Mouse (Mus musculus): ENCODE measurements around the gene Wdfy1. TPM values are rescaled to one million over a fixed set of nuclear protein-coding genes. Genes with fewer than 3 reads are reported as not detected.

Gene Wdfy1
- polyA plus RNA-seq, 1 experiment from 2014 or later = 54.7 TPM

GRCm38 (mm10) chr1:79742949-79743348 lies 33.0 kb downstream of the Wdfy1 start:
- Histone ChIP-seq H3K27me3 (ENCODE audit: control insufficient read depth, insufficient read depth, low read length) (no peaks in the 10 kb centered on the region), H3K4me3 (ENCODE audit: low read depth, low read length) (no peak overlapping the region), H3K4me1 (ENCODE audit: control insufficient read depth, insufficient read depth, low read length) (no peaks in the 10 kb centered on the region), H3K9ac (ENCODE audit: low read length) (no peak overlapping the region), H3K4me2 (ENCODE audit: low read depth) (no peak overlapping the region), H3K27ac (ENCODE audit: low read depth, low read length) (no peak overlapping the region), H3K9me3 (ENCODE audit: control insufficient read depth, low read length) (no peaks in the 10 kb centered on the region), H3K36me3 (ENCODE audit: control insufficient read depth, insufficient read depth, low read length) (no peaks in the 10 kb centered on the region)
- DNase-seq (ENCODE audit: low spot score) (no peak), ATAC-seq (ENCODE audit: insufficient read depth, low FRiP score, low TSS enrichment) (no peak)
- WGBS = 92% methylated on average over 7 of the region's 7 CpGs

- Histone ChIP-seq H3K9ac (ENCODE audit: low read length) (no peak overlapping the region), H3K27ac (ENCODE audit: low read depth, low read length) (no peak overlapping the region), H3K4me1 (ENCODE audit: control insufficient read depth, insufficient read depth, low read length) (no peaks in the 10 kb centered on the region), H3K36me3 (ENCODE audit: control insufficient read depth, insufficient read depth, low read length) (no peaks in the 10 kb centered on the region), H3K4me3 (ENCODE audit: low read depth, low read length) (no peak overlapping the region), H3K4me2 (ENCODE audit: low read depth) (no peak overlapping the region), H3K27me3 (ENCODE audit: control insufficient read depth, insufficient read depth, low read length) (no peaks in the 10 kb centered on the region), H3K9me3 (ENCODE audit: control insufficient read depth, low read length) (no peaks in the 10 kb centered on the region)
- 75% methylated on average over 4 of the region's 4 CpGs for WGBS
- ATAC-seq (ENCODE audit: insufficient read depth, low FRiP score, low TSS enrichment) (no peak), DNase-seq (ENCODE audit: low spot score) (no peak)
These were observed 34.9 kb downstream of the Wdfy1 start for GRCm38 (mm10) chr1:79741002-79741401.

GRCm38 (mm10) chr1:79739726-79740125 lies 36.2 kb downstream of the Wdfy1 start:
- H3K36me3 ChIP-seq (ENCODE audit: control insufficient read depth, insufficient read depth, low read length) = no peaks in the 10 kb centered on the region
- DNase-seq (ENCODE audit: low spot score) = no peak
- no peaks in the 10 kb centered on the region for H3K27me3 ChIP-seq (ENCODE audit: control insufficient read depth, insufficient read depth, low read length)
- WGBS = 90% methylated on average over 2 of the region's 2 CpGs
- no peak for ATAC-seq (ENCODE audit: insufficient read depth, low FRiP score, low TSS enrichment)
- H3K27ac ChIP-seq (ENCODE audit: low read depth, low read length) = no peak overlapping the region
- no peak overlapping the region for H3K4me3 ChIP-seq (ENCODE audit: low read depth, low read length)
- H3K9ac ChIP-seq (ENCODE audit: low read length) = no peak overlapping the region
- no peaks in the 10 kb centered on the region for H3K9me3 ChIP-seq (ENCODE audit: control insufficient read depth, low read length)
- H3K4me1 ChIP-seq (ENCODE audit: control insufficient read depth, insufficient read depth, low read length) = no peaks in the 10 kb centered on the region
- H3K4me2 ChIP-seq (ENCODE audit: low read depth) = no peak overlapping the region

- ATAC-seq (ENCODE audit: insufficient read depth, low FRiP score, low TSS enrichment) (no peak), DNase-seq (ENCODE audit: low spot score) (no peak)
- no peak overlapping the region for H3K9ac ChIP-seq (ENCODE audit: low read length)
- H3K36me3 ChIP-seq (ENCODE audit: control insufficient read depth, insufficient read depth, low read length) = no peaks in the 10 kb centered on the region
- no peaks in the 10 kb centered on the region for H3K27me3 ChIP-seq (ENCODE audit: control insufficient read depth, insufficient read depth, low read length)
- no peaks in the 10 kb centered on the region for H3K9me3 ChIP-seq (ENCODE audit: control insufficient read depth, low read length)
- no peak overlapping the region for H3K4me2 ChIP-seq (ENCODE audit: low read depth)
- no peak overlapping the region for H3K27ac ChIP-seq (ENCODE audit: low read depth, low read length)
- WGBS = 97% methylated on average over 3 of the region's 3 CpGs
- no peaks in the 10 kb centered on the region for H3K4me1 ChIP-seq (ENCODE audit: control insufficient read depth, insufficient read depth, low read length)
- H3K4me3 ChIP-seq (ENCODE audit: low read depth, low read length) = no peak overlapping the region
These were observed 39.5 kb downstream of the Wdfy1 start for GRCm38 (mm10) chr1:79736408-79736807.

GRCm38 (mm10) chr1:79734794-79735193 lies 41.1 kb downstream of the Wdfy1 start:
- WGBS = 90% methylated on average over 5 of the region's 5 CpGs

GRCm38 (mm10) chr1:79714152-79714923 lies 61.6 kb downstream of the Wdfy1 start:
- no peaks in the 10 kb centered on the region for H3K27me3 ChIP-seq (ENCODE audit: control insufficient read depth, insufficient read depth, low read length)
- no peaks in the 10 kb centered on the region for H3K9me3 ChIP-seq (ENCODE audit: control insufficient read depth, low read length)
- DNase-seq (ENCODE audit: low spot score) = peak; percentile 2
- H3K36me3 ChIP-seq (ENCODE audit: control insufficient read depth, insufficient read depth, low read length) = no peaks in the 10 kb centered on the region
- no peaks in the 10 kb centered on the region for H3K4me1 ChIP-seq (ENCODE audit: control insufficient read depth, insufficient read depth, low read length)
- no peak overlapping the region for H3K27ac ChIP-seq (ENCODE audit: low read depth, low read length)
- no peak overlapping the region for H3K4me3 ChIP-seq (ENCODE audit: low read depth, low read length)
- WGBS = 91% methylated on average over 13 of the region's 13 CpGs
- no peak overlapping the region for H3K9ac ChIP-seq (ENCODE audit: low read length)
- H3K4me2 ChIP-seq (ENCODE audit: low read depth) = no peak overlapping the region
- ATAC-seq (ENCODE audit: insufficient read depth, low FRiP score, low TSS enrichment) = no peak

More at GRCm38 (mm10) chr1:79734794-79735193, 41.1 kb downstream of the Wdfy1 start:
- no peak overlapping the region for H3K27ac ChIP-seq (ENCODE audit: low read depth, low read length)
- H3K4me3 ChIP-seq (ENCODE audit: low read depth, low read length) = no peak overlapping the region
- no peaks in the 10 kb centered on the region for H3K36me3 ChIP-seq (ENCODE audit: control insufficient read depth, insufficient read depth, low read length)
- no peaks in the 10 kb centered on the region for H3K27me3 ChIP-seq (ENCODE audit: control insufficient read depth, insufficient read depth, low read length)
- no peak for DNase-seq (ENCODE audit: low spot score)
- no peaks in the 10 kb centered on the region for H3K4me1 ChIP-seq (ENCODE audit: control insufficient read depth, insufficient read depth, low read length)
- no peak overlapping the region for H3K4me2 ChIP-seq (ENCODE audit: low read depth)
- no peak for ATAC-seq (ENCODE audit: insufficient read depth, low FRiP score, low TSS enrichment)
- H3K9ac ChIP-seq (ENCODE audit: low read length) = no peak overlapping the region
- H3K9me3 ChIP-seq (ENCODE audit: control insufficient read depth, low read length) = no peaks in the 10 kb centered on the region

GRCm38 (mm10) chr1:79713081-79713480 lies 62.9 kb downstream of the Wdfy1 start:
- no peaks in the 10 kb centered on the region for H3K36me3 ChIP-seq (ENCODE audit: control insufficient read depth, insufficient read depth, low read length)
- no peak overlapping the region for H3K9ac ChIP-seq (ENCODE audit: low read length)
- H3K4me2 ChIP-seq (ENCODE audit: low read depth) = no peak overlapping the region
- no peak for DNase-seq (ENCODE audit: low spot score)
- H3K27me3 ChIP-seq (ENCODE audit: control insufficient read depth, insufficient read depth, low read length) = no peaks in the 10 kb centered on the region
- ATAC-seq (ENCODE audit: insufficient read depth, low FRiP score, low TSS enrichment) = no peak
- no peak overlapping the region for H3K4me3 ChIP-seq (ENCODE audit: low read depth, low read length)
- H3K4me1 ChIP-seq (ENCODE audit: control insufficient read depth, insufficient read depth, low read length) = no peaks in the 10 kb centered on the region
- WGBS = 87% methylated on average over 5 of the region's 5 CpGs
- no peaks in the 10 kb centered on the region for H3K9me3 ChIP-seq (ENCODE audit: control insufficient read depth, low read length)
- H3K27ac ChIP-seq (ENCODE audit: low read depth, low read length) = no peak overlapping the region

GRCm38 (mm10) chr1:79711147-79712126 lies 64.5 kb downstream of the Wdfy1 start:
- no peak overlapping the region for H3K4me3 ChIP-seq (ENCODE audit: low read depth, low read length)
- H3K27me3 ChIP-seq (ENCODE audit: control insufficient read depth, insufficient read depth, low read length) = no peaks in the 10 kb centered on the region
- 87% methylated on average over 18 of the region's 18 CpGs for WGBS
- DNase-seq (ENCODE audit: low spot score) (no peak), ATAC-seq (ENCODE audit: insufficient read depth, low FRiP score, low TSS enrichment) (no peak)
- H3K36me3 ChIP-seq (ENCODE audit: control insufficient read depth, insufficient read depth, low read length) = no peaks in the 10 kb centered on the region
- no peak overlapping the region for H3K4me2 ChIP-seq (ENCODE audit: low read depth)
- H3K27ac ChIP-seq (ENCODE audit: low read depth, low read length) = no peak overlapping the region
- no peaks in the 10 kb centered on the region for H3K9me3 ChIP-seq (ENCODE audit: control insufficient read depth, low read length)
- no peaks in the 10 kb centered on the region for H3K4me1 ChIP-seq (ENCODE audit: control insufficient read depth, insufficient read depth, low read length)
- no peak overlapping the region for H3K9ac ChIP-seq (ENCODE audit: low read length)

Measured in neural tube, embryonic 11.5 days (tissue).